Comparison of ENCODE assay signal across 18 mouse cellular contexts in the genomic region with DNA sequence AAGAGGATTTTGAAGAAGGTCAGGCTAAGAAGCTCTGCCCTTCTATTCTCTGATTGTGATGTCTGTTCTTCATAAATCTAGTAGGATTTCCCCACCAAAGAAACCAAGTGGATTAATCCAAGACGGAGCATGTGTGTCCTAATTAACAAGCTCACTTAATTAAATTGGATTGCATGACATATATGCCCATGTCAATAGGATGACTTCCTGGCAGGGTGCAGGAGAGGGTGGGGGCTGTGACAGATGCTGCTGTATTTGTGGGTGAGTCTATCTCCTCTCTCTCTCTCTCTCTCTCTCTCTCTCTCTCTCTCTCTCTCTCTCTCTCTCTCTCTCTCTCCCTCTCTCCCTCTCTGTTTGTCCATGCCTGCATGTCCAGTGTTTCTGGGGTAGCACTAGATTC.
DNase-seq lines count a peak whose midpoint lies in the region; ATAC-seq and TF ChIP-seq lines count a peak whose summit lies in the region.
"Had no signal": no experiment of that assay in that cellular context is flagged by ENCODE, and none has a peak within 500 bp of the region (broad histone marks: within the 10 kb centered on the region; RNA-seq: fewer than 3 reads in every experiment).

No protein-coding gene starts in this region.

- H3K4me3 ChIP-seq in forebrain, embryonic 14.5 days (ENCODE audit: low read depth, low read length), result no peak overlapping the region
- H3K4me3 ChIP-seq in forebrain, embryonic 15.5 days, result no peak overlapping the region
- no peak overlapping the region for H3K4me3 ChIP-seq in hindbrain, postnatal 0 days (ENCODE audit: low read length)
- H3K4me3 ChIP-seq in hindbrain, embryonic 13.5 days, result no peak overlapping the region
- H3K4me3 ChIP-seq in limb, embryonic 10.5 days, result no peak overlapping the region
- H3K4me3 ChIP-seq: embryonic facial prominence, embryonic 13.5 days; heart, embryonic 12.5 days; hindbrain, embryonic 15.5 days had no signal

- DNase-seq in forebrain, embryonic 14.5 days (ENCODE audit: low spot score), result peak; percentile 78
- DNase-seq in hindbrain, postnatal 0 days (ENCODE audit: low spot score), result peak; percentile 73
- DNase-seq in brain, embryonic 14.5 days (ENCODE audit: low read depth), result peak; percentile 86
- DNase-seq in limb, embryonic 10.5 days (ENCODE audit: low spot score), result peak; percentile 22
- no peak for DNase-seq in heart, postnatal 4 days
- no peak for DNase-seq in adrenal gland, postnatal 10 days
- DNase-seq: adrenal gland, adult 2 months; adrenal gland, postnatal 36 days; cerebellum, adult 11-12 months; cerebellum, adult 9-10 months; cerebellum, postnatal 36 days; gastrocnemius, postnatal 10 days; kidney, adult 11 months had no signal

- TF ChIP-seq POLR2A in brain, embryonic 14.5 days (IDR thresholded peaks at IDR 0.05; ENCODE audit: borderline replicate concordance, extremely low read depth, insufficient read depth, insufficient read length, poor library complexity, severe bottlenecking), result no peak

- WGBS in forebrain, embryonic 14.5 days, result 15% methylated on average over 1 of the region's 1 CpGs
- WGBS in forebrain, embryonic 15.5 days, result 34% methylated on average over 1 of the region's 1 CpGs
- WGBS in hindbrain, postnatal 0 days, result 27% methylated on average over 1 of the region's 1 CpGs
- WGBS in hindbrain, embryonic 13.5 days, result 36% methylated on average over 1 of the region's 1 CpGs
- 48% methylated on average over 1 of the region's 1 CpGs for WGBS in limb, embryonic 10.5 days

- TF ChIP-seq CTCF in hindbrain, postnatal 0 days (IDR thresholded peaks at IDR 0.05; ENCODE audit: low read depth), result no peak
- no peak for TF ChIP-seq CTCF in brain, embryonic 14.5 days (IDR thresholded peaks at IDR 0.05; ENCODE audit: borderline replicate concordance, extremely low read depth, insufficient read depth, insufficient read length)

- H3K27me3 ChIP-seq in forebrain, embryonic 14.5 days (replicated peaks; ENCODE audit: control insufficient read depth, insufficient read depth, low read length), result no peaks in the 10 kb centered on the region
- no peaks in the 10 kb centered on the region for H3K27me3 ChIP-seq in forebrain, embryonic 15.5 days
- no peaks in the 10 kb centered on the region for H3K27me3 ChIP-seq in hindbrain, postnatal 0 days (ENCODE audit: insufficient read depth, low read length)
- H3K27me3 ChIP-seq in hindbrain, embryonic 13.5 days, result no peaks in the 10 kb centered on the region; the same call in 1 of the 2 replicates
- no peaks in the 10 kb centered on the region for H3K27me3 ChIP-seq in limb, embryonic 10.5 days (ENCODE audit: low read depth, poor library complexity, severe bottlenecking)
- H3K27me3 ChIP-seq: heart, embryonic 12.5 days; hindbrain, embryonic 15.5 days had no signal

- H3K27ac ChIP-seq in forebrain, embryonic 14.5 days (ENCODE audit: low read depth, low read length), result no peak overlapping the region
- no peak overlapping the region for H3K27ac ChIP-seq in forebrain, embryonic 15.5 days (replicated peaks)
- no peak overlapping the region for H3K27ac ChIP-seq in hindbrain, postnatal 0 days
- H3K27ac ChIP-seq in hindbrain, embryonic 13.5 days, result no peak overlapping the region
- no peak overlapping the region for H3K27ac ChIP-seq in limb, embryonic 10.5 days
- H3K27ac ChIP-seq: embryonic facial prominence, embryonic 13.5 days; hindbrain, embryonic 15.5 days had no signal

- no peak overlapping the region for H3K4me2 ChIP-seq in forebrain, embryonic 14.5 days (ENCODE audit: low read length)
- no peak overlapping the region for H3K4me2 ChIP-seq in forebrain, embryonic 15.5 days (replicated peaks)
- H3K4me2 ChIP-seq in hindbrain, postnatal 0 days (ENCODE audit: low read depth, low read length), result no peak overlapping the region
- no peak overlapping the region for H3K4me2 ChIP-seq in hindbrain, embryonic 13.5 days
- H3K4me2 ChIP-seq: embryonic facial prominence, embryonic 13.5 days; heart, embryonic 12.5 days; hindbrain, embryonic 15.5 days had no signal

- no peak overlapping the region for H3K9ac ChIP-seq in forebrain, embryonic 14.5 days (ENCODE audit: low read length)
- no peak overlapping the region for H3K9ac ChIP-seq in forebrain, embryonic 15.5 days (replicated peaks)
- H3K9ac ChIP-seq in hindbrain, postnatal 0 days (replicated peaks; ENCODE audit: low read length), result no peak overlapping the region
- no peak overlapping the region for H3K9ac ChIP-seq in hindbrain, embryonic 13.5 days
- H3K9ac ChIP-seq: embryonic facial prominence, embryonic 13.5 days; heart, embryonic 12.5 days; hindbrain, embryonic 15.5 days had no signal

- no peaks in the 10 kb centered on the region for H3K9me3 ChIP-seq in forebrain, embryonic 14.5 days (replicated peaks; ENCODE audit: control insufficient read depth, low read length)
- H3K9me3 ChIP-seq in forebrain, embryonic 15.5 days, result no peaks in the 10 kb centered on the region
- H3K9me3 ChIP-seq in hindbrain, postnatal 0 days (ENCODE audit: low read length), result no peaks in the 10 kb centered on the region
- H3K9me3 ChIP-seq in hindbrain, embryonic 13.5 days, result no peaks in the 10 kb centered on the region
- H3K9me3 ChIP-seq in limb, embryonic 10.5 days (replicated peaks), result no peaks in the 10 kb centered on the region
- H3K9me3 ChIP-seq: embryonic facial prominence, embryonic 13.5 days; heart, embryonic 12.5 days; hindbrain, embryonic 15.5 days had no signal

- ATAC-seq in forebrain, embryonic 14.5 days, result peak; percentile 80
- ATAC-seq in forebrain, embryonic 15.5 days (replicated peaks), result no peak
- peak; percentile 89 for ATAC-seq in hindbrain, postnatal 0 days
- no peak for ATAC-seq in hindbrain, embryonic 13.5 days (ENCODE audit: low FRiP score)

- H3K36me3 ChIP-seq in forebrain, embryonic 14.5 days (ENCODE audit: control insufficient read depth, insufficient read depth, low read length), result no peaks in the 10 kb centered on the region
- no peaks in the 10 kb centered on the region for H3K36me3 ChIP-seq in forebrain, embryonic 15.5 days
- no peaks in the 10 kb centered on the region for H3K36me3 ChIP-seq in hindbrain, postnatal 0 days (ENCODE audit: insufficient read depth, low read length)
- no peaks in the 10 kb centered on the region for H3K36me3 ChIP-seq in hindbrain, embryonic 13.5 days
- H3K36me3 ChIP-seq in limb, embryonic 10.5 days, result no peaks in the 10 kb centered on the region
- H3K36me3 ChIP-seq: embryonic facial prominence, embryonic 13.5 days; heart, embryonic 12.5 days; hindbrain, embryonic 15.5 days had no signal

- peaks cover 4% of the 10 kb centered on the region; the same call in 1 of the 2 replicates for H3K4me1 ChIP-seq in forebrain, embryonic 14.5 days (ENCODE audit: control insufficient read depth, insufficient read depth, low read length)
- peaks cover 12% of the 10 kb centered on the region for H3K4me1 ChIP-seq in forebrain, embryonic 15.5 days
- H3K4me1 ChIP-seq in hindbrain, postnatal 0 days (ENCODE audit: insufficient read depth, low read length), result no peaks in the 10 kb centered on the region
- 0 out of 2 replicates have a peak, but pooled peaks cover 2% of the 10 kb centered on the region for H3K4me1 ChIP-seq in hindbrain, embryonic 13.5 days (replicated peaks)
- no peaks in the 10 kb centered on the region; the same call in 1 of the 2 replicates for H3K4me1 ChIP-seq in limb, embryonic 10.5 days
- H3K4me1 ChIP-seq: embryonic facial prominence, embryonic 13.5 days; heart, embryonic 12.5 days; hindbrain, embryonic 15.5 days had no signal

Comparison
In these comparisons a context has a peak if more than half of its experiments do, and no peak if none do; other contexts are left out.
1. ATAC-seq: peak in forebrain, embryonic 14.5 days (single experiment) and hindbrain, postnatal 0 days (single experiment); none in forebrain, embryonic 15.5 days (single experiment) and hindbrain, embryonic 13.5 days (single experiment).
2. DNase-seq: peak in forebrain, embryonic 14.5 days (single experiment), hindbrain, postnatal 0 days (single experiment), brain, embryonic 14.5 days (single experiment) and limb, embryonic 10.5 days (single experiment); none in heart, postnatal 4 days (single experiment) and adrenal gland, postnatal 10 days (single experiment).